Mouse (Mus musculus): ENCODE results near the gene Il13. TPM values are rescaled to one million over a fixed set of nuclear protein-coding genes. Genes with fewer than 3 reads are reported as not detected.

Il13 gene
- polyA plus RNA-seq (2012), result 0.07 TPM in 1 of 2 replicates, not detected in the other

DNA sequence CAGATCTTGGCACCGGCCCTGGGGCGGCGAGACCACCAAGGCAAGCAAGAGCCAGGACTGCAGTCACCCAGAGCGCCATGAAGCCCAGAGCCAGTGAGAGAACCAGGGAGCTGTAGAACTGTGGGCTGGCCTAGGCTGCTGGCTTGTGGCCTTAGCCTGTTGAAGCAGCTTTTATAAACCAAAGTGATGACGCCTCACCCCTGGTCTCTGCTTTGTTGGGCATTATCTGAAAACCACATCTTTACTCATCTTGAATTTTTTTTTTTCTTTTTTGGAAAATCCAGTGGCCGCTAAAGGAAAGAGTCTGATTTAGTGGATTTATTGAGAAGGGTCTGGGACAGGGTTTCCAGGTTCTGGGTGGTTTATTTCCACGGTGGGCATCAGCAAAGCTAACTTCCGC is at the start of gene Il13:
Il13 (minus strand) TSS at position 147 of the 400 bp plus-strand sequence.
- peaks cover 20% of the 10 kb centered on the region for H3K4me1 ChIP-seq (ENCODE audit: control insufficient read depth)
- TF ChIP-seq TAL1 (IDR thresholded peaks at IDR 0.05; ENCODE audit: low read length) (no peak), GATA1 (IDR thresholded peaks at IDR 0.05; ENCODE audit: low read length) (no peak)

GRCm38 (mm10) chr11:53682994-53683530 is 48.6 kb upstream of the Il13 start:
- 0 out of 2 replicates have a peak, but pooled peaks cover 2% of the 10 kb centered on the region for H3K4me1 ChIP-seq (ENCODE audit: control insufficient read depth)
- peaks cover 84% of the 10 kb centered on the region for H3K36me3 ChIP-seq (ENCODE audit: control insufficient read depth)
- TF ChIP-seq TAL1 (IDR thresholded peaks at IDR 0.05; ENCODE audit: low read length) (no peak), GATA1 (IDR thresholded peaks at IDR 0.05; ENCODE audit: low read length) (no peak)
- H3K4me3 ChIP-seq (replicated peaks), result no peak overlapping the region
- H3K9me3 ChIP-seq (ENCODE audit: control insufficient read depth, low read length), result no peaks in the 10 kb centered on the region
- no peaks in the 10 kb centered on the region for H3K27me3 ChIP-seq (ENCODE audit: control insufficient read depth)

More for the DNA sequence above, at the start of gene Il13:
- Histone ChIP-seq H3K36me3 (ENCODE audit: control insufficient read depth) (no peaks in the 10 kb centered on the region), H3K4me3 (replicated peaks) (no peak within 1 kb of the TSS), H3K9me3 (ENCODE audit: control insufficient read depth, low read length) (no peaks in the 10 kb centered on the region), H3K27me3 (ENCODE audit: control insufficient read depth) (peaks cover 17% of the 10 kb centered on the region)

DNA sequence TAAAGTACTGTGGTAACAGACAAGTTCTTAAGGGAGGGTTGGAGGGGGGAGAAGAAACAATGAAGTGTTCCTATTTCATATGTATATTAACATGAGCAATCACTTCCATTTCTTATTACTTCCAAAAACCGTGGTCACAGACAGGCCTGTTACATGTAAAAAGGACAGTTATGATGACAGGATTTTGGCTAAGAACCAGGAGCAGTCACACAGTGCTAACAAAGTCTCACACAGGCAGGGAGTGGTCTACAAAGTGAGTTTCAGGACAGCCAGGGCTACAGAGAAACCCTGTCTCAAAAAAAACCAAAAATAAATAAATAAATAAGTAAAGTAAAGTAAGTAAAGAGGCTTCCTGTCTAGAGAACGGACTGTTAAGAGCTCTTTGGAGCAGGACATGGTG is 47.7 kb upstream of the Il13 start:
- Histone ChIP-seq H3K36me3 (ENCODE audit: control insufficient read depth) (peaks cover 87% of the 10 kb centered on the region), H3K9me3 (ENCODE audit: control insufficient read depth, low read length) (no peaks in the 10 kb centered on the region), H3K4me1 (ENCODE audit: control insufficient read depth) (0 out of 2 replicates have a peak, but pooled peaks cover 2% of the 10 kb centered on the region), H3K4me3 (replicated peaks) (no peak overlapping the region), H3K27me3 (ENCODE audit: control insufficient read depth) (no peaks in the 10 kb centered on the region)
- TF ChIP-seq TAL1 (IDR thresholded peaks at IDR 0.05; ENCODE audit: low read length), result no peak
- TF ChIP-seq GATA1 (IDR thresholded peaks at IDR 0.05; ENCODE audit: low read length), result no peak

DNA sequence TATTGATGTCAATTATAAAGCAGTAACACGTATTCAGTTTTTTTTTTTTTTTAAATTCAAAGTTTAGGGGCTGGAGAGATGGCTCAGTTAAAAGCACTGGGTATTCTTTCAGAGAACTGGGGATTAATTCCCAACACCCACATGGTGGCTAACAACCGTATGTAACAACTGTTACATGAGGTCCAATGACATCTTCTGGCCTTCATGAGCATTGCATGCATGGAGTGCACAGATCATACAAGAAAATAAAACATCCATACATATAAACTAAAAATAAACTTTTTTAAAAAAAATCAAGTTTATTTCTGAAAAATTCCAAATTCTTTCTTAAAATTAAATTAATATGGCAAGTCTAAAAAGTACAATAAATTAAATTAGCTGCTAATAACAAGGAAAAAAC is 47.2 kb upstream of the Il13 start:
- Histone ChIP-seq H3K36me3 (ENCODE audit: control insufficient read depth) (peaks cover 85% of the 10 kb centered on the region), H3K27me3 (ENCODE audit: control insufficient read depth) (no peaks in the 10 kb centered on the region), H3K4me1 (ENCODE audit: control insufficient read depth) (0 out of 2 replicates have a peak, but pooled peaks cover 2% of the 10 kb centered on the region), H3K4me3 (replicated peaks) (no peak overlapping the region), H3K9me3 (ENCODE audit: control insufficient read depth, low read length) (no peaks in the 10 kb centered on the region)
- TF ChIP-seq TAL1 (IDR thresholded peaks at IDR 0.05; ENCODE audit: low read length) (no peak), GATA1 (IDR thresholded peaks at IDR 0.05; ENCODE audit: low read length) (no peak)

DNA sequence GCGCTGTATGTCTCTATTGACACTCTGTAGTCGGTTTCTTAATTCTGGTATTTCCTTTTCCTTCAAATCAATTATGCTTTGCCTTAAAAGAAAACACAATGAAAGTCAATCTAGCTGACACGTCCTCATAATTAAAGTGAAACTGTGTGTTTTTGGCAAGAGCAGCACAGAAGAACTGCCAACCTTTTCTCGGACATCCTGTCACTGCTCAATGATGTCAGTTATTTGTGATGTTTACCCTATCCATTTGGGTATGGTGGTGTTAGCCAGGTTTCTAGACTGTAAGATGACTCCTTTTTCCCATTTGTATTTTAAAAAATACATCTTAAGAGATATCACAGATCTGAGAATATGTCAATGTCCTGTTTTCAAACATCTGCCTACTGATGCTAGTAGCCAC is 45.6 kb upstream of the Il13 start:
- H3K4me3 ChIP-seq (replicated peaks), result no peak overlapping the region
- H3K9me3 ChIP-seq (ENCODE audit: control insufficient read depth, low read length), result no peaks in the 10 kb centered on the region
- H3K36me3 ChIP-seq (ENCODE audit: control insufficient read depth), result peaks cover 83% of the 10 kb centered on the region
- H3K4me1 ChIP-seq (ENCODE audit: control insufficient read depth), result 0 out of 2 replicates have a peak, but pooled peaks cover 2% of the 10 kb centered on the region
- TF ChIP-seq TAL1 (IDR thresholded peaks at IDR 0.05; ENCODE audit: low read length) (no peak), GATA1 (IDR thresholded peaks at IDR 0.05; ENCODE audit: low read length) (no peak)
- H3K27me3 ChIP-seq (ENCODE audit: control insufficient read depth), result no peaks in the 10 kb centered on the region

DNA sequence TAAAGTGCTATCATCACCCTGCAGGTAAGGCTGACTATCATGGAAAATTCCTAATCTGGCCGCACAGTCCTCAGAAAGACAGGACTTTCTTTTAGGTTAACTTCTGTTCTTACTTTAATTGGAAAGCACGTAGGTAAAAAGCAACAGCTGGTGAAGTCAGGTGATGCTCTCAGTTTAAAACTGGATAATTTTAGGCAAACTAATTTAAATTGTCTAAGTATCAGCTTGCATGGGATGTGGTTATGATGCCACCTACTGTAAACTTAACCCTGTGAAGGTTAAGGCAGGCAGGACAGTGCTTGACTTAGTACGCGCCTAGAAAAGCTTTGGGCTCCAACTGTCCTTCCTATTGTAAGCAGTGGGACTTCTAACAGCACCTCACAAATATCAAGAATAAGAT is 36.9 kb upstream of the Il13 start:
- no peak for TF ChIP-seq TAL1 (IDR thresholded peaks at IDR 0.05; ENCODE audit: low read length)
- no peak for TF ChIP-seq GATA1 (IDR thresholded peaks at IDR 0.05; ENCODE audit: low read length)
- peaks cover 90% of the 10 kb centered on the region for H3K36me3 ChIP-seq (ENCODE audit: control insufficient read depth)
- H3K4me1 ChIP-seq (ENCODE audit: control insufficient read depth), result no peaks in the 10 kb centered on the region
- H3K4me3 ChIP-seq (replicated peaks), result no peak overlapping the region
- no peaks in the 10 kb centered on the region for H3K27me3 ChIP-seq (ENCODE audit: control insufficient read depth)
- no peaks in the 10 kb centered on the region for H3K9me3 ChIP-seq (ENCODE audit: control insufficient read depth, low read length)

- no peaks in the 10 kb centered on the region for H3K27me3 ChIP-seq (ENCODE audit: control insufficient read depth)
- TF ChIP-seq GATA1 (IDR thresholded peaks at IDR 0.05; ENCODE audit: low read length), result no peak
- TF ChIP-seq TAL1 (IDR thresholded peaks at IDR 0.05; ENCODE audit: low read length), result no peak
- H3K4me1 ChIP-seq (ENCODE audit: control insufficient read depth), result peaks cover 6% of the 10 kb centered on the region
- no peaks in the 10 kb centered on the region for H3K9me3 ChIP-seq (ENCODE audit: control insufficient read depth, low read length)
- H3K4me3 ChIP-seq (replicated peaks), result no peak overlapping the region
- peaks cover 86% of the 10 kb centered on the region for H3K36me3 ChIP-seq (ENCODE audit: control insufficient read depth)
Observed at GRCm38 (mm10) chr11:53664091-53664490, 29.6 kb upstream of the Il13 start.

GRCm38 (mm10) chr11:53662794-53663674 is 28.5 kb upstream of the Il13 start:
- Histone ChIP-seq H3K36me3 (ENCODE audit: control insufficient read depth) (peaks cover 80% of the 10 kb centered on the region), H3K4me3 (replicated peaks) (no peak overlapping the region), H3K27me3 (ENCODE audit: control insufficient read depth) (no peaks in the 10 kb centered on the region), H3K4me1 (ENCODE audit: control insufficient read depth) (peaks cover 10% of the 10 kb centered on the region), H3K9me3 (ENCODE audit: control insufficient read depth, low read length) (no peaks in the 10 kb centered on the region)
- TF ChIP-seq TAL1 (IDR thresholded peaks at IDR 0.05; ENCODE audit: low read length), result no peak
- no peak for TF ChIP-seq GATA1 (IDR thresholded peaks at IDR 0.05; ENCODE audit: low read length)

- Histone ChIP-seq H3K4me3 (replicated peaks) (no peak overlapping the region), H3K27me3 (ENCODE audit: control insufficient read depth) (no peaks in the 10 kb centered on the region), H3K4me1 (ENCODE audit: control insufficient read depth) (peaks cover 44% of the 10 kb centered on the region), H3K36me3 (ENCODE audit: control insufficient read depth) (peaks cover 70% of the 10 kb centered on the region), H3K9me3 (ENCODE audit: control insufficient read depth, low read length) (no peaks in the 10 kb centered on the region)
- TF ChIP-seq TAL1 (IDR thresholded peaks at IDR 0.05; ENCODE audit: low read length) (no peak), GATA1 (IDR thresholded peaks at IDR 0.05; ENCODE audit: low read length) (no peak)
Observed at GRCm38 (mm10) chr11:53657828-53658227, 23.3 kb upstream of the Il13 start.

All from erythroblast, embryonic 14.5 days (primary cell).